Mouse (Mus musculus) MEL-GATA-1-ER (cell line): ENCODE results near the gene Car2.

Experiments
- DNase-seq: peaks from one replicate; pipeline ENCODE4 v3.0.0-alpha.2; 2012; ENCODE audit warnings: low read depth; ENCODE audit errors: extremely low read depth

Gene Car2

GRCm38 (mm10) chr3:14945627-14946026 is 59.6 kb downstream of the Car2 start:
- no peak for DNase-seq

- DNase-seq: no peak
Observed at GRCm38 (mm10) chr3:14948067-14948800, 62.2 kb downstream of the Car2 start.

DNA sequence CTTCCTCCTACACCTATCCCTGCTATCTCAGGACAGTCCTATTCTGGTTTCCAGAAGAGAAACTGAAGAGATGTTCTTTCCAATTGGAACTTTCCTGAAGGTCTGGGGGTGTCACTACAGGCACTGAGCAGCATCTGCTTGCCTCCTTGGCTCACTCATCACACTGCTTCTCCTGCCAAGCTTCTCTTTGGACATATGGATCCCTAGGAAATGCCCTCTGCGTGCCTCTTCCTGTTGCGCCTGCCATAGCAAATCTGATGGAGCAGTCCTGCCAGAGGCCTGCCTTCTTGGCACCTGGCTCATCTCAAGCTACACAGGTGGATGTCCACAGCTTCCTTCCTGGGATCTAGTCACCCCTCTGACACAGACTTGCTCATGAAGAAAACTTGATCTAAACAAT is 64.0 kb downstream of the Car2 start:
- DNase-seq: no peak
